Comparison of ENCODE assay signal across 13 mouse cellular contexts in the genomic region with DNA sequence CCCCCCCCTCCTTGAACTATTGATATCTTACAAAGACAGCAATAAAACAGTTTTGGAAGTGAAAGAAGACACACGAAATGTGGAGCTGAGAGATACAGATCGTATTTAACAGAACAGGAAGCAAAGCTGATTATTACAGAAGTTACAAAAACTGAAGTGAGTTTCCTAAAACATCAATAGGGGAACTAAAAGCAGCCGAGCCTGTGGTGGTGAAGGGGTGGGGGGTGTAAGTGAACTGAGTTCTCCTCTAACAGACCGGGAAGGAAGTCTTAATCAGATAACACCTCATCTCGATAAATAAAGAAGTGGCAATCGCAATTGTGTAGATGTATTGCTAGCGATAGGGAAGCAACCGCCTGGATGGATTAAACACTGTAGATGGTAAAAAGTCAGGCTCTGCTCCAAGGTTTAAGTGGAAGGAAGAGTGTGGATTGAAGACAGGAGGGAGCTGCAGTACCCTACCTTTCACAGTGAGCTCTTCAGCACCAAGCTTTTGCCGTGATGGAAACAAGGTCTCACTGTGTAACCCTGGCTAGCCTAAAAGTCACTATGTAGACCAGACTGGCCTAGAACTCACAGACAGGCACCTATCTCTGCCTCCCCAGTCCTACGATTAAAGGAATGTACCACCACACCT. TPM values are rescaled to one million over a fixed set of nuclear protein-coding genes. Genes with fewer than 3 reads are reported as not detected.
DNase-seq lines count a peak whose midpoint lies in the region; ATAC-seq and TF ChIP-seq lines count a peak whose summit lies in the region.
"Had no signal": no experiment of that assay in that cellular context is flagged by ENCODE, and none has a peak within 500 bp of the region (broad histone marks: within the 10 kb centered on the region; RNA-seq: fewer than 3 reads in every experiment).

No protein-coding gene starts in this region.

- H3K36me3 ChIP-seq in liver, embryonic 11.5 days (ENCODE audit: control insufficient read depth, insufficient read depth, low read length), result no peaks in the 10 kb centered on the region
- no peaks in the 10 kb centered on the region for H3K36me3 ChIP-seq in liver, embryonic 15.5 days (replicated peaks)
- H3K36me3 ChIP-seq: forebrain, embryonic 12.5 days had no signal

- ATAC-seq in liver, embryonic 11.5 days (replicated peaks; ENCODE audit: low FRiP score), result no peak
- ATAC-seq in liver, embryonic 15.5 days (ENCODE audit: insufficient read depth), result no peak

- TF ChIP-seq CTCF in gastrocnemius, adult 2 months (IDR thresholded peaks at IDR 0.05), result no peak

- no peaks in the 10 kb centered on the region for H3K4me1 ChIP-seq in liver, embryonic 11.5 days (replicated peaks; ENCODE audit: control insufficient read depth, insufficient read depth, low read length)
- H3K4me1 ChIP-seq in liver, embryonic 15.5 days (replicated peaks), result no peaks in the 10 kb centered on the region
- H3K4me1 ChIP-seq: forebrain, embryonic 12.5 days had no signal

- H3K4me2 ChIP-seq in liver, embryonic 11.5 days, result no peak overlapping the region
- H3K4me2 ChIP-seq in liver, embryonic 15.5 days, result no peak overlapping the region
- H3K4me2 ChIP-seq: forebrain, embryonic 12.5 days had no signal

- peak; percentile 10 for DNase-seq in liver
- DNase-seq in liver, embryonic 11.5 days (ENCODE audit: low spot score), result no peak
- DNase-seq in monocyte, adult 2 months (ENCODE audit: low read depth in 1 of 2, low spot score in 2 of 2), result peak; percentile 50 to 55
- DNase-seq in thymus, postnatal 25 days, result peak; percentile 42
- no peak for DNase-seq in gastrocnemius, adult 2 months
- DNase-seq in left cerebral cortex, postnatal 10 days (ENCODE audit: extremely low spot score in 1 of 2, low spot score in 2 of 2), result no peak
- DNase-seq in left cerebral cortex, postnatal 36 days (ENCODE audit: low spot score in 2 of 2), result no peak
- DNase-seq: adrenal gland, postnatal 10 days; cerebellum, postnatal 25 days had no signal

- H3K9ac ChIP-seq in liver, embryonic 11.5 days (ENCODE audit: low read depth, low read length), result no peak overlapping the region
- no peak overlapping the region for H3K9ac ChIP-seq in liver, embryonic 15.5 days
- H3K9ac ChIP-seq: forebrain, embryonic 12.5 days had no signal

- H3K27me3 ChIP-seq in liver, embryonic 11.5 days (replicated peaks; ENCODE audit: control insufficient read depth, insufficient read depth, low read length), result no peaks in the 10 kb centered on the region
- no peaks in the 10 kb centered on the region for H3K27me3 ChIP-seq in liver, embryonic 15.5 days
- H3K27me3 ChIP-seq: forebrain, embryonic 12.5 days had no signal

- no peaks in the 10 kb centered on the region for H3K9me3 ChIP-seq in liver, embryonic 11.5 days (ENCODE audit: control insufficient read depth, low read length)
- no peaks in the 10 kb centered on the region for H3K9me3 ChIP-seq in liver, embryonic 15.5 days (replicated peaks)
- H3K9me3 ChIP-seq: forebrain, embryonic 12.5 days had no signal

- intact Hi-C loops in gastrocnemius, adult 2 months (cut with DNase I), result no loop called here
- intact Hi-C loops in left cerebral cortex, postnatal 10 days (cut with DNase I), result no loop called here
- intact Hi-C loops in left cerebral cortex, postnatal 36 days (cut with DNase I), result no loop called here

- H3K4me3 ChIP-seq in liver, embryonic 11.5 days (ENCODE audit: low read depth, low read length), result no peak overlapping the region
- H3K4me3 ChIP-seq in liver, embryonic 15.5 days (replicated peaks), result no peak overlapping the region
- H3K4me3 ChIP-seq in gastrocnemius, adult 2 months, result no peak overlapping the region
- H3K4me3 ChIP-seq: forebrain, embryonic 12.5 days; left cerebral cortex, adult 2 months; myocyte had no signal

- H3K27ac ChIP-seq in liver, embryonic 11.5 days (ENCODE audit: low read depth, low read length), result no peak overlapping the region
- H3K27ac ChIP-seq in liver, embryonic 15.5 days (replicated peaks), result peak overlapping the region; percentile 9; the same call in 1 of the 2 replicates
- H3K27ac ChIP-seq in gastrocnemius, adult 2 months, result no peak overlapping the region
- H3K27ac ChIP-seq: forebrain, embryonic 12.5 days; left cerebral cortex, adult 2 months had no signal

- whole genome bisulfite sequencing in liver, embryonic 11.5 days, result 39% methylated on average over 10 of the region's 10 CpGs
- 15% methylated on average over 10 of the region's 10 CpGs for WGBS in liver, embryonic 15.5 days (ENCODE audit: insufficient replicate concordance)

RNA-seq across cellular contexts. Expression of gene Actr3, which starts 31.2 kb away (rescaled TPM):
- polyA plus RNA-seq in liver, embryonic 11.5 days (2014; fragmentation: Nextera tagmentation; extraction: Ambion mirVana), result 245 and 281 TPM in 2 replicates
- 127 and 133 TPM in 2 replicates for polyA plus RNA-seq in liver, embryonic 15.5 days (2015; fragmentation: Nextera tagmentation; extraction: Ambion mirVana)
- total RNA-seq in gastrocnemius, adult 2 months (2021), result 10 to 100 TPM; 35.6 to 45.1 TPM
- 100 to 1,000 TPM; 257 to 265 TPM for total RNA-seq in left cerebral cortex, postnatal 10 days (2021)
- total RNA-seq in left cerebral cortex, postnatal 36 days (2021), result 100 to 1,000 TPM; 220 to 242 TPM

Comparison
In these comparisons a context has a peak if more than half of its experiments do, and no peak if none do; other contexts are left out.
1. DNase-seq: peak in liver (single experiment), monocyte, adult 2 months (2 of 2) and thymus, postnatal 25 days (single experiment); none in liver, embryonic 11.5 days (single experiment), gastrocnemius, adult 2 months (single experiment), left cerebral cortex, postnatal 10 days (0 of 2) and left cerebral cortex, postnatal 36 days (0 of 2).
2. RNA of gene Actr3, which starts 31.2 kb away (total RNA-seq): 257 to 265 TPM in left cerebral cortex, postnatal 10 days and 220 to 242 TPM in left cerebral cortex, postnatal 36 days; 35.6 to 45.1 TPM in gastrocnemius, adult 2 months; every median in the first group is over 4 times any median in the second.